Mouse (Mus musculus) fat pad, adult 2 months (tissue): ENCODE data around the gene Rnf166.

Experiments used
- DNase-seq: peaks from one replicate; pipeline ENCODE4 v3.0.0-alpha.2; 2011; ENCODE audit warnings: low read depth, low spot score; ENCODE audit errors: extremely low read depth

Rnf166 gene

DNA sequence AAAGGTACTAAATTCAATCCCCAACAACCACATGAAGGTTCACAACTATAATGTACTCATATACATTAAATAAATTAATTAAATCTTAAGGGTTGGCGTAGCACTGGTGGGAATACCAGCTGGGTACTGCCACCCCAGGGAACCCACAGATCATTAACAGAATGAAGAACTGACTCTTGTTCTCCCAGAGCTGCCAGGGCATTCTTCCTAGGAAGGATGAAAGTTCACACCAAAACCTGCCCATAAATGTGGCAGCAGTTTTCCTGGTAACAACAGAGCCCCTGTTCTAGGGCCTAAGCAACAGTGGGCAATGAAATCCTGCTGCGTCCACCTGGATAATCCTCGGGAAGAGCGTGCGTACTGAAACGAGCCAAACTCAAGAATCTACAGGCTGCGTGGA, 33.5 kb downstream of the Rnf166 start:
- no peak for DNase-seq

DNA sequence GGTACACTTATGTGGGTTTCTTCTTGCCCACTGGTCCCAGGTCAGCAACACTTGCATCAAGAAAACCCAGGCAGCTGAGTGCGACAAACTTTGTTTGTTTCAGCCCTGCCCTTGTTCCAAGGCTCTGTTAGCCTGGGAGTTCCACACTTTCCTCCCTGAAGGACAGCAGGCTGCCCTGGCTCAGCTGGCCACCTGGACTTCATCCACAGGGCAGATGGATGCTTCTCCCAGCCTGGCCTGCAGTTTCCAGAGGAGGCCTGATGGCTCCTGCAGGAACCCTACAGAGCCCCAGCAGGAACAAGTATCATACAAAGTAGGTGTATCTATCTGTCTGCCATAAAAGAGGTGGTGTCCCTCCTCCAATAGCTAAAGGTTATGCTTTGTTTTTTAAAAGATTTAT, 34.5 kb downstream of the Rnf166 start:
- no peak for DNase-seq

DNA sequence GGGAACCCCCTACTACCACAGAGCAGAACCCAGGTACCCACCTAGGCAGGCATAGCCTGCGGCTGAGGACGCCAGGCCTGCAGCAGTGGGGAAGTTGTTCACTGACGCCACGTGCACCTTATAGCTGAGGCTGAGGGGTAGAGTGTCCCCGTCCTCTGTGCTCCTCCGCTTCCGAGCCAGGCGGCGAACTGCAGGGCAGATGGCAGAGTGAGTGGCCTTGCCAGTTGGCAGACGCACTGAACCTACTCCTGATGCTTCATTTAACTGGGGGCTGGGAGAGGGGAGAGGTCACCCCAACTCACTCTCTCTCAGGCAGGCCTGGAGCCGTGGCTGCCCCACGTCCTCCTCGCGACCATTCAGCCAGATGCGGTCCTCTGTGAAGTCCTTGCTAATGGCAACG, 36.5 kb downstream of the Rnf166 start:
- no peak for DNase-seq

DNA sequence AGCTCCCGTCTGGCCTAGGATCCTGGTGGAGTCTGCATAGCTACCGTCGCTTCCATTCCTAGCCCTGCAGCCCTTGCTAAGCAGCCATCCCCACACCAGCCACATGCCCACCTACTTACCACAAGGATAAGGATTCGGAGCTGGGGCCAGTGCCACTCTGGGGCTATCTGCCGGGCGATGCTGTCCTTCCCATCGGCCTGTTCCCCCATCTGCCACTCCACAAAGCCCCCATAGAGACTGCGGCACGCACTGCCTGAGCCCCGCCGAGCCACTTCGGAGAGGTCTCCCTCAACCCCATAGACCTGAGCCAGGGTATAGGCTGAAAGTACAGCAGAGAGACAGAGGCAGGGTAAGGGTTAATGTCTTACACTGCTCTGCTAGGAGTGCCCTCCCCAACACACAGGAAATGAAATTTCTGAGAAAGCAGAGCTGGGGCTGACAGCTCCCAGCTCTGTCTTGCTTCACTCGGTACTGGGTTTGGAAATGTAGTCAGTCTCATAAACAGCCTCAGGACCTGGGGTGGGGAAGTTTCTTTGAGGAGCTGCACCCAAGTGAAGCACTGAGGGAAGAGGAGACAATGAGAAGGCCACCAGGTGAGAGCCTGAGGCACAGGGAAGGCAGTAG, 38.0 kb downstream of the Rnf166 start:
- DNase-seq: no peak

DNA sequence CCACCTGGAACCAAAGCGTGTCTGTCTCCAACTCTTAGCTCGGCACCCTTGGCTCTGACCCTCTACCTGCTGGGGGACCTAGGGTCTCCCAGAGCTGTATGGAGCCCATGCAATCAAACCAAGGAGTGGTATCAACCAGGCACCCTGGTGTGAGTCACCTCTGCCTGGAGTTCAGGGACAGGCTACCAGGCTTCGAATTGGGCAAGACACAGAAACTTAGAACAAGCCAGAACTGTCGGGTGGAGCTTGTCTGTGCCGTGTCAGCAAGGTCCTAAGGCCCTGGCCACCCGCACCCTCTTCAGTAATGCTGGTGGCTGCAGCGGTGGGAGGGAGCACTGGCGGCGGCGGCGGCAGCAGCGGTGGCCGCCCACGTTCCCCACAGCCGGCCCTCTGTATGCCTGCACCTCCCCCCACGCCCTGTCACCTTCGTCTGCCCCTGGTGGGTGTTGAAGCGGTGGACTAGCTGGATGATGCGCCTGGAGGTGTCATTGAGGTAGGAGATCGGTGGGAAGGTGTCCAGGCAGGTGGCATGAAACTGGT, 39.2 kb downstream of the Rnf166 start:
- DNase-seq: no peak

DNA sequence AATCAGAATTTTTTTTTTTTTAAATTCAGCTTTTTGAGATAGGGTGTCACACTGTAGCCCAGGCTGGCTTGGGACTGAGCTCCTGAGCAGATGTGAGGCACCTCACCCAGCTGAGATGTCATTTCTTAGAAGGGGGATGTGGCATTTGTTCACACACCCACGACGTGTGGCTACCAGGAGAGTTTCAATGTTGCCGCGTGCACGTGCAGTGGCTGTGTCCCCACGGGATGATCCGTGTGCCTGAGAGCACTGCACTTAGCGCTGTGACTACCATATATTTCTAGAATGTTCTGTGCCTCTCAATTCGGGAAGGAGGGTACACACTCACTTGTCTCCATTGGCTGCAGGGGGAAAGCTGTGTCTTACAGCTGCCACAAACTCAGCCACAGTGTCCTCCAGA, 39.7 kb downstream of the Rnf166 start:
- no peak for DNase-seq

DNA sequence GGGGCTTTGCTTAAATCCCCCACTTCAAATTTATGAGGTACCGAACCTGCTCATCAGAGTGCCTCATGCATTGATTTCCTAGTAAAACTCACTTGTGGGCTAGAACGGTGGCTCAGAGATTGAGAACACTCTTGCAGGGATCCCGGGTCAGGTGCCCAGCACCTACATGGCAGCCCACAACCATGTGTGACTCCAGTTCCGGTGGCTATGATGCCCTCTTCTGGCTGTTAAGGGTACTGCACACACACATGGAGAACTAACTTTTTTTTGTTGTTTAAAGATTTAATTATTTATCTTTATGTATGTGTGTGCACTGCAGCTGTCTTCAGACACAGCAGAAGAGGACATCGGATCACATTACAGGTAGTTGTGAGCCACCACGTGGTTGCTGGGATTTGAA, 40.5 kb downstream of the Rnf166 start:
- DNase-seq: no peak

DNA sequence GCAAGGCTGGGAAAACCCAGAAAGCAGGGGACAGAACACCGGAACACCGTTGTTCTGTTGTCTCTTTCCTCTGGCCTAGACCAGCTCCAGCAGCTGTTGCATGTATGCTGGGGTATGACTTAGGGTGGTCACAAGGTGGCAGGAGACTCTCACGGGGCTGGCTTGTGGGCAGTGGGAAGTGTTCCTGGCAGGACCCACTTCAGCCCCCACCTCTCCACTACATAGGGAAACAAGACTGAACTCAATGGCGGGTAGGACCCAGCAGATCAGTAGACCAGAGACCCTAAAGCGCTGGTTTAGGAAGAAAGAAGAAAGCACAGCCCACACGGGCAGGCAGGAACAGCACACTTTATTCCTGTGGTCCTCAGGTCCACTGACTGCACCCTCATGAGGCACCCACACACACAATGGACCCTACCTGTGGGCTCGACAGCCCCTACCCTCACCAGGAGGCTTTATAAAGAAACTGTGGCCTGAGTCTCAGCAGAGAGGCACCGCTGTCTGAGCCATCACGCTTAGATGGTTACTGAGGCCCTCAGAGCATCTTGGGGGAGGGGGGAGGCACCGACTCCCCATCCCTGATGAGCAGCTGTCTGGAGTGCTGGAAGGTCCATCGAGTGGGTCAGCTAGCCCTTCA, 42.5 kb downstream of the Rnf166 start:
- DNase-seq: no peak

DNA sequence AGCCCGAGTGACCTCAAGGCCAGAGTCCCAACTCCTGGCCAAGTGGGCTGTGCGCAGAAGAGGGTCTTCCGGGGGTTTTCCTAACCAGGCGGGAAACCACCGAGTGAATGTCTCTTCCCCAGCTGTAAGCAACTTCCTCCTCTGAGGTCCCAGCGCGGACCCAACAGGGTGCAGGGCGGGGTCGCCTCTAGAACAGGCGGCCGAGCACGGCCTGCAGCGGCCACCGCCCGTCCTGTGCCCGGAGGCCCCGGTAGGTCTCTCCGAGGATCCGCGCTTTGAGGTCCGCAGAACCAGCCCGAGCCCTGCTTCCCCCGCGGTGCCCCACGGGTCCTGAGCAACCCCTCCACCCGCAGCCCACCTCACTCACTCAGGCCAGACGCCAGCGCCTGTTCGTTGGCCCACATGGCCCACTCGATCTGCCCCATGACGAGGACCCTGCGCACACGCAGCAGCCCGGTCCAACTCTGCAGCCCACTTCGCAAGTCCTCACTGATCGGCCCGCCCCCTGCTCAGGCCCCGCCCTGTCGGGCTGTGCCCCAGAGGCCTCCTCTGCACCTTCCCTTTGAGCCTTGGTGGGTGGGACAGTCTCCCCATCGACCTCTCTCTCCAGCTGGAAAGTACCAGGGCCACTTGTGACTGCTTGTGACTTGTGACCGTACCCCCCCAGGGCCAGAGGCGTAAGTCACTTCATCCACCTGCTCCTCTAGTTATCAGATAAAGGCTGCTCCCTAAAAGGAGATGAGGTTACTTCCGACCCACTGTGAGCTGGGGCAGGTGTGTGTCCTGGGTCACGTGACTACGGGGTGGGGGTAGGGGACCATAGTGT, 43.2 kb downstream of the Rnf166 start, which contains the start of gene Cyba:
Gene Cyba (minus strand): TSS at position 488 of the 826 bp plus-strand sequence.
- DNase-seq: no peak

DNA sequence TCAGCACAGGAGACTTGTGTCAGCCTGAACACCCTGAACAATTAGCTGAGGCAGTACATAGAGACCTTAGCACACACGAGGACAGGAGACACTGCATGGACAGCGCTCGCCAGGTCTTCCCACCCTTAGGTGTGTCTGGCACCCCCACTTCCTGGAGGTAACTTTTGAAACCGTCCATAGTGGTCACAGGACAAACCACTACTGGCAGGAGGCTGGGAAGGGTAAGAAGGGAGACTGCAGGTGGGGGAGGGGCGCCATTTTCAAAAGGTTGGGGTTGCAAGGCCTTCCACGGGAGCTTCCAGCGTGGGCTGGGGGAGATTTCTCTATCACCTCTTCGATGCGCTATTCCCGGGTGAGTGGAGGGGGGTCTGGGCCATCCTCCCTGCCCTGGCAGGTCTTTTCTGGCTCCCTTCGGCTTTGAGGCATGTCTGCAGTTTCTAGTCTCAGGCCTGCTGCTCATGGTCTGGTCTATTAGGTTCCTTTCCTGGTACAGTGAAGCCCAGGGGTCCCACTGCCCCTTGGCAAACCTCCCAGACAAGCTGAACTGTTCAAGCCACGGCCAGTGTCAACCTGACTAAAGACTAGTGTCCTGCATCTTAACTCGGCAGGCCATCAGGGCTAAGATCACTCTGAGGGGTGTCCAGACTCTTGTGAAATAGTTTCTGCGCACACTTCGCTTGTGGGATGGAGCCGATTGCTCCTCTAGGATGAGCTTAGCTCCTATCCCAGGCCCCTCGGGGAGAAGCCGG, 44.0 kb downstream of the Rnf166 start:
- no peak for DNase-seq

DNA sequence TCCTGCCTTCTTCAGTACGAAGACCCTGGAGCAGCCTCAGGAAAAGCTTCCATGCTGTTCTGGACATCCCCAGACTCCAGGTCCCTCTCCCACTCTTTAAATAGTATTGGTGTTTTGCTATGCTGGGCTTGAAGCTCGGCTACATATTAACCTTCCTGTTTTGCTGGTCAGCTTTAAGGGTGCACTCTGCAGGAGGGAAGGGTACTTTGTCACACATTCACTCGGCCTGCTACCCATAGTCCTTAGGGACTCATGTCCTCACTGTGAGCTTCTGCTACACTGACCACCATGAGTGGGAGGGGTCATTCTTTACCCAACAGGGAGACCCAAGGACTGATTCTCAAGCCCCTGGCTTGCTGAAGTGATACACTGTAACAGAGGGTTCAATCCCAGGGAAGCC, 45.2 kb downstream of the Rnf166 start:
- no peak for DNase-seq

DNA sequence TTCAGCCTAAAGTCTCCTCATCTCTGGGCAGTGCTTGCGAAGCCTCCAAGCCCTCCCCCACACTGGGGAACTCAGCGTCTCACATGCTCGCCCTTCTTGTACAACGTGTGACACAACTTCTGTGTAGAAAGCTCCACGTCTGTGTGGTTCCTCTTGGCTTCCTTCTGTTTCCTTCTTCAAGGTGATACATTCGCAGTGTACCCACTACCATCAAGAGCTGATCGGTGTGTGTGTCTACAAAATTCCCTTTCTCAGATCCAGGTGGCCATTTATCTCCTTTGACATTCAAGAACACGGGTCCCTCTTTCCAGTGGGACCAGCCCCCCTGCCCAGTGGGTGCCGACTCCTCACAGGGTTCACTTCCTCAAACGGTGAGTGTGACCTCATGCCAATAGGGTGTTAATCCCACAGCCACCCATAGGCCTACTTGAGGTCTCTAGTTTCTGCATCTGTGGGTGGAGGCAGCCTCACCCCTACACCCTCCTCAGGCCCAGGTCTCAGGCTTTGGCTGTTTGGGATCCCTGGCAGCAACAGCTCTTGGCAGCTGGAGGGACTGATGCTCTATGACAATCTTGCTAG, 45.7 kb downstream of the Rnf166 start:
- no peak for DNase-seq

DNA sequence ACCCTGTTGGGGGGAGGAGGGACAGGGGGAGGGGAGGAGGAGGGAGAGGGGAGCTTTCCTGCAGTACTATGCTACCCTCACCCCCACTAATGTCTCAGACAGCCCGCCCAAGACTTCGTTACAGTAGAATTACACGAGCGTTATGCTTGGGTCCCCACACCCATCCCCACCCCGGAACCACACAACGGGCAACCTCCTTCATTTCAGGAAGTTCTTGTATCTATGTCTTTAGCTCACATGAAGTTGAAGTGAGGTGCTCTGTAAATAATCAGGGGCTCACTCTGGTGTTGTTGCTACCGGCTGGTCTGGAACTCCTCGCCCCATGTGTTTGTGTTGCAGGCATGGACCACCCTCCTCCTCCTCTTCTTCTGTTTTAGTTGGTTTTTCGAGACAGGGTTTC, 47.7 kb downstream of the Rnf166 start:
- no peak for DNase-seq

DNA sequence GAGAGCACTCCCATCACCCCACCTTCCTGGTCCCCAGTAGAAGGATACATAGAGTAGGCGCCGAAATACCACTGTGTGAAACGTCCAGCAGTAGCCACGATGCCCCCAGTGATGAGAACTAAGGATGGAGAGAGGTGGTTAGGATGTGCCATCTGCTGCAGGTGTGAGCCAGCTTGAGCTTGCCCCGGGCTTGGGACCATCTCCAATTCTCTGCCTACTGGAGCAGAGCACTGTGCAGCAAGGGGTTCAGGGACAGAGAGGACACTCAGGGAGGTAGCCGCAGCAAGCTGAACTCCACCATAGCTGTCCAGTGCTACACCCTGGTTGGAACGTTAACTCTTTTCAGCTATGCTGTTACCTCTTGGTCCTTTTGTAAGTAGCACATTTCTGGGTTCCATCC, 48.3 kb downstream of the Rnf166 start:
- no peak for DNase-seq

DNA sequence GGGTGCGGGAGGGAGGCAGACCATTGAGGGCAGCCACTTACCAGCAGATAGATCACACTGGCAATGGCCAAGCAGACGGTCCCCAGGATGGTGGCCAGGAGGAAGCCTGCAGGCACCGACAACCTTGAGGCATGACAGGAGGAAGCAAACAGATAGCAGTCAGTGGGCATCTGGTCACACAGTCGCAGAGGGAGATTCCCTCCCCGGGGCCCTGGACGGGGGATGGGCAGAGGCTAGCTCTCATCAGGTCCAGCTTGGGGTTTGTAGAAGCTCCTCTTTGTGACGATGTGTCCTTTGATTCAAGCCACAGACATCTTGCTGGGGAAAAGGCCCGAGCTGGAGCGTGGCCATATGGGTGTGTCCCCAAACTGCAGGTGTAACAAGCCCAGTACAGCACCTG, 49.7 kb downstream of the Rnf166 start:
- no peak for DNase-seq

DNA sequence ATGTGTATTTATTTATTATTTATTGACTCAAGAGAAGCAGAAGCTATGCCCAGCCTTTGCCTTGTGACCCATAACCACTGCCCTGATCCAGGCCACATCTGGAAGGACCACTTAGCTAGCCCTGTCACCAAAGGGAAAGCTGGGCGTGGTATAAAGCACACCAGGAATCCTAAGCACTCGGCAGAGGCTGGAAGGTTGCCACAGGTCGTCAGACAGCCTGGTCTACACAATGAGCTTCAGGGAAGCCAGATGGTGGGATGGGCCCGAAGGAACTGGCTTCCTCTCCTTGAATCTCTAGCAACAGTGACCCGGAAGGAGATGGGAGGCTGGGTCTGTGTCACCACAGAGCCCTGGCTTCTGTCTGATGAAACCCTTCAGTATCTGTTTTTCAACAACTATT, 52.2 kb downstream of the Rnf166 start:
- DNase-seq: no peak

DNA sequence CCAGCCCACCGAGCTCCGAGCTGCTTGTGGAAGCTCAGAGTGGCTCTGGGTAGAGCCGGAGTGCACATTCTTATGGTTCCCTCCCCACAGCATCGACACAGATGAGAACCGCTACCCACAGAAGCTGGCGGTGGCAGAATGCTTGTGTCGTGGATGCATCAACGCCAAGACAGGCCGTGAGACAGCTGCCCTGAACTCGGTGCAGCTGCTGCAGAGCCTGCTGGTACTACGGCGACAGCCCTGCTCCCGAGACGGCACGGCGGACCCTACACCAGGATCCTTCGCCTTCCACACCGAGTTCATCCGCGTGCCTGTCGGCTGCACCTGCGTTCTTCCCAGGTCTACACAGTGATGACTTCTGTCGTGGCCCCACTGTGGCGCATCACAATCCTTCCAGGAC, 52.6 kb downstream of the Rnf166 start:
- DNase-seq: no peak

DNA sequence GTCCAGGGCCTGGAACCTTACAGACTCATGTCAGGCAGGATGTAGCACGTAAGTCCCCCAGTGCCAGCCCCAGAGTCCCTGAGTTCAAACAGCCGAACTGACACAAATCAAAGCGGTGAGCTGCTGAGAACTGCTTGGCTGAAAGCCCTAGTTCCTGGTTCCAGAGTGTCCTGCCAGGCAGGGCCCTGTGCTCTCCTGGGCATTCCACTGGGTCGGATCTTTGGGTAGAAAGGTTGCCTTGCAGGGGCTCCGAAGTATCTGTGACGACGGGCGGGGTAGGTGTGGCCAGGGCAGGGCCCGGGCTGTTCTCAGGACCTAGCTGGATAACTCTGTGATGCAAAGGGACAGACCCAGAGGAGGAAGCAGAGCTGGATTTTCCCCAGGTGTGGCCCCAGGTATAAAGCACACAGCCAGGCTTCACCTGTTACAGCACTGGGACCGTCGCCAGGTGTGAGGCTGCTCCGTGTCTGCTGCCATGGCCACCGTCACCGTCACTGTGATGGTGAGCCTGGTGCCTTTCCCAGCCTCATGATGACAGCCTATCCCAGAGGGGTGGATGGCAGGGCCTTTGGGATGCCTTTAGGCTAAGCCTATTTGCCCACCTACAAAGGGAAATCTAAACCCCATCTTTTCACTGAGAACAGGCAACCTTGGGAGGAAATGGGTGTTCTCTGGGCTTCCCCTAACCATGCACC, 54.3 kb downstream of the Rnf166 start, which contains the start of gene Il17c:
Gene Il17c (plus strand): TSS at position 645 of the 695 bp plus-strand sequence.
- DNase-seq: no peak

DNA sequence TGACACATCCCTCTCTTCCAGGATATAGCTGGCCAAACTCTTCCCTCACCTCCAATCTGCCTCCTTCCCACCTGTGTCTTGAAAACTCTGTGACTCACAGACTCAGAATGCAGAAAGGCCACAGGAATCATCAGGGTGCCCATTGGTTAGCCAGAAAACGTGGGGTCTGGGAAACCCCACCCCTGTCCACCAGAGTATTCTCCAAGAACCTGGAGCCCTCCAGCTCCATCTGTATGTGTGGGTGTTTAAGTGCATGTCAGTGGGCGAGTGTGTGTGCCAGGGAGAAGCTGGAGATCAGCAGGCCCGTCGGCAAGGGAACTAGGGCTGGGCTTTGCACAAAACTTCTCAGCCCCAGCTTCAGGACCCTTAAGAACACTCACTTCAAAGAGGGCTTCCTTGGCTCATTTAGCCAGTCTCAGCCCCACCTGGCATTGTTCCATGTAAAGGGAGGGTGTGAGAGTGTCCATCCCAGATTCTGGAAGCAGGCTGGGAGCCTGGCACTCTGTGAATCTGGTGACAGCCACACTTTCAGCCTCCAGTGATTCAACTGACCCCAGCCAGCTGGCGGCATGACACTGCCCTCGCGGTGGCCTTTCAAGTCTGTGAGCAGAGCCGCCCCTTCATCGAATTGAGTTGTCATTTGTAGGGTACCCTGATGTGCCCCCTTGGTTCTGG, 55.8 kb downstream of the Rnf166 start:
- DNase-seq: no peak
